Mouse (Mus musculus): ENCODE data around the gene AW011738.

AW011738 gene

GRCm38 (mm10) chr4:156236651-156237447 is 33.7 kb downstream of the AW011738 start:
- no peak for DNase-seq (ENCODE audit: low spot score in 2 of 2)

- DNase-seq (ENCODE audit: low spot score in 2 of 2), result no peak
Measured at GRCm38 (mm10) chr4:156249567-156249966, 46.5 kb downstream of the AW011738 start.

GRCm38 (mm10) chr4:156251081-156251480 is 48.0 kb downstream of the AW011738 start:
- no peak for DNase-seq (ENCODE audit: low spot score in 2 of 2)

- DNase-seq (ENCODE audit: low spot score in 2 of 2), result no peak
Measured at GRCm38 (mm10) chr4:156252140-156252539, 49.0 kb downstream of the AW011738 start.

GRCm38 (mm10) chr4:156252619-156253018 is 49.5 kb downstream of the AW011738 start:
- DNase-seq (ENCODE audit: low spot score in 2 of 2), result no peak

- DNase-seq (ENCODE audit: low spot score in 2 of 2), result no peak
Measured at GRCm38 (mm10) chr4:156253043-156253442, 49.9 kb downstream of the AW011738 start.

- DNase-seq (ENCODE audit: low spot score in 2 of 2), result no peak
Measured at GRCm38 (mm10) chr4:156254361-156255077, 51.4 kb downstream of the AW011738 start.
